Mouse (Mus musculus) CH12.LX (cell line): ENCODE data around the gene Gja8.

ENCODE experiments used
- CTCF ChIP-seq, 2 experiments: IDR thresholded peaks in 1 of 2; conservative IDR thresholded peaks in 1 of 2; 2 replicates each; pipeline ENCODE4 v1.5.1; 2011 to 2012; ENCODE audit warnings: low read depth in 2 of 2, low read length in 2 of 2, improper control_type of control experiment in 1 of 2, inconsistent platforms in 1 of 2, mild to moderate bottlenecking in 1 of 2, moderate library complexity in 1 of 2
- MAZ ChIP-seq: IDR thresholded peaks from 2 replicates; pipeline ENCODE4 v1.6.1; 2012; ENCODE audit warnings: low read depth, mild to moderate bottlenecking, inconsistent platforms, low read length, improper control_type of control experiment, moderate library complexity
- NRF1 ChIP-seq: IDR thresholded peaks from 2 replicates; pipeline ENCODE4 v1.6.1; 2014; ENCODE audit warnings: low read depth, mild to moderate bottlenecking, inconsistent platforms, low read length, improper control_type of control experiment, moderate library complexity
- POLR2A ChIP-seq: IDR thresholded peaks from 2 replicates; pipeline ENCODE4 v1.6.1; 2011; ENCODE audit warnings: low read depth, mild to moderate bottlenecking, improper control_type of control experiment, low read length
- UBTF ChIP-seq: IDR thresholded peaks from 2 replicates; pipeline ENCODE4 v1.6.1; 2012; ENCODE audit warnings: low read depth, mild to moderate bottlenecking, inconsistent platforms, low read length, improper control_type of control experiment, moderate library complexity

DNA sequence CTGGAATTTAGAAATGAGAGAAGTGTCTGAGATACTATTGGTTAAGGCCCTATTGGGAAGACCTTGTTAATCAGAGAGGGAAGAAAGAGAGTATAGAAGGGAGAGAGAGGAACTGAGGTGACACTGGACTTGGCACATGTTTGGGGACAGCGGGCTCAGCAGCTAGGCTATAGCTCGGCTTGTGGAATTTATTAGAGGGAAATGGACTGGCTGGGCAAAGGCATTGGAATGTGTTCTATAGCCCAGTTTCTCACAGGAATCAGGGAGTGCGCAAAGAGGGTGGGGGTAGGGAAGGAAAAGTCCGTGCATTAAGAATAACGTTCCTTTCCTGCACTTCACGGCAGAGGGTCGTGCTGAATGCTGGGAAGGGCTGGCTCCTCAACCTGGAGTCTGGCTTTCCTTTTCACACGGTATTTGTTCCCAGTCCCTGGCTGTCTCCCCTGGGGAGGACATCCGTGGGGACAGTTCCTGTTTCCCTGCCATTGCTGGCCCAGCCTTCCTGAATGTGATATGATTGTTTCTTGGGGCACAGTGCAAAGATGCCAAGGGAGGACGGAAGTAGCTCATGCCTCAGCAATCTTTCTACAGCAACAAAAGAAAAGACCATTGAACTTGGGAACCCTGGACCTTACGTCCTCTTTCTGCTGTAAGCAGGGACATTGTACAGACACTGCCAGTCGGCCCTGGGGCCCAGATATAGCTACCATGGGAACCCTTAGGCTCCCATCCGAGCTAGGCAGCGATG is 27.8 kb upstream of the Gja8 start:
- TF ChIP-seq CTCF (conservative IDR thresholded peaks at IDR 0.05 in 1 of 2, IDR thresholded peaks at IDR 0.05 in 1 of 2; ENCODE audit: low read depth in 2 of 2, low read length in 2 of 2) (no peak), UBTF (no peak), NRF1 (no peak), POLR2A (no peak), MAZ (no peak)
